Mouse (Mus musculus): Measurements from ENCODE around the gene Stac3. TPM values are rescaled to one million over a fixed set of nuclear protein-coding genes. Genes with fewer than 3 reads are reported as not detected.
A peak's percentile ranks its signal among the peaks of the same experiment; 100 is the strongest.

Gene Stac3
- polyA plus RNA-seq, 1 experiment, result 2.6 TPM

GRCm38 (mm10) chr10:127549892-127550291 lies 48.4 kb downstream of the Stac3 start:
- Histone ChIP-seq H3K36me3 (ENCODE audit: control insufficient read depth, insufficient read depth, low read length, poor library complexity, severe bottlenecking) (no peaks in the 10 kb centered on the region), H3K27me3 (ENCODE audit: control insufficient read depth, insufficient read depth, low read length, poor library complexity, severe bottlenecking) (no peaks in the 10 kb centered on the region), H3K4me3 (ENCODE audit: low read depth, low read length) (no peak overlapping the region), H3K4me1 (ENCODE audit: control insufficient read depth, insufficient read depth, low read length) (no peaks in the 10 kb centered on the region), H3K27ac (ENCODE audit: insufficient read depth, low read length) (no peak overlapping the region), H3K9ac (ENCODE audit: low read depth, poor library complexity, severe bottlenecking) (no peak overlapping the region), H3K9me3 (replicated peaks; ENCODE audit: control insufficient read depth, insufficient read depth, low read length, poor library complexity, severe bottlenecking) (no peaks in the 10 kb centered on the region)
- TF ChIP-seq EP300 (IDR thresholded peaks at IDR 0.05; ENCODE audit: insufficient read depth, low read depth, low read length) (no peak), POLR2A (IDR thresholded peaks at IDR 0.05; ENCODE audit: insufficient read depth, low read length) (no peak), CTCF (IDR thresholded peaks at IDR 0.05; ENCODE audit: low read depth, low read length) (no peak)

- H3K27me3 ChIP-seq (ENCODE audit: control insufficient read depth, insufficient read depth, low read length, poor library complexity, severe bottlenecking), result no peaks in the 10 kb centered on the region
- no peak overlapping the region for H3K9ac ChIP-seq (ENCODE audit: low read depth, poor library complexity, severe bottlenecking)
- TF ChIP-seq POLR2A (IDR thresholded peaks at IDR 0.05; ENCODE audit: insufficient read depth, low read length) (no peak), CTCF (IDR thresholded peaks at IDR 0.05; ENCODE audit: low read depth, low read length) (no peak), EP300 (IDR thresholded peaks at IDR 0.05; ENCODE audit: insufficient read depth, low read depth, low read length) (no peak)
- peaks cover 2% of the 10 kb centered on the region for H3K4me1 ChIP-seq (ENCODE audit: control insufficient read depth, insufficient read depth, low read length)
- no peak overlapping the region for H3K27ac ChIP-seq (ENCODE audit: insufficient read depth, low read length)
- H3K9me3 ChIP-seq (replicated peaks; ENCODE audit: control insufficient read depth, insufficient read depth, low read length, poor library complexity, severe bottlenecking), result no peaks in the 10 kb centered on the region
- no peaks in the 10 kb centered on the region for H3K36me3 ChIP-seq (ENCODE audit: control insufficient read depth, insufficient read depth, low read length, poor library complexity, severe bottlenecking)
- H3K4me3 ChIP-seq (ENCODE audit: low read depth, low read length), result no peak overlapping the region
Measured at GRCm38 (mm10) chr10:127555703-127556102, 54.2 kb downstream of the Stac3 start.

- H3K4me1 ChIP-seq (ENCODE audit: control insufficient read depth, insufficient read depth, low read length), result peaks cover 2% of the 10 kb centered on the region
- H3K27ac ChIP-seq (ENCODE audit: insufficient read depth, low read length), result no peak overlapping the region
- H3K9me3 ChIP-seq (replicated peaks; ENCODE audit: control insufficient read depth, insufficient read depth, low read length, poor library complexity, severe bottlenecking), result no peaks in the 10 kb centered on the region
- H3K9ac ChIP-seq (ENCODE audit: low read depth, poor library complexity, severe bottlenecking), result no peak overlapping the region
- no peaks in the 10 kb centered on the region for H3K36me3 ChIP-seq (ENCODE audit: control insufficient read depth, insufficient read depth, low read length, poor library complexity, severe bottlenecking)
- TF ChIP-seq POLR2A (IDR thresholded peaks at IDR 0.05; ENCODE audit: insufficient read depth, low read length), result no peak
- TF ChIP-seq CTCF (IDR thresholded peaks at IDR 0.05; ENCODE audit: low read depth, low read length), result no peak
- no peak for TF ChIP-seq EP300 (IDR thresholded peaks at IDR 0.05; ENCODE audit: insufficient read depth, low read depth, low read length)
- no peaks in the 10 kb centered on the region for H3K27me3 ChIP-seq (ENCODE audit: control insufficient read depth, insufficient read depth, low read length, poor library complexity, severe bottlenecking)
- H3K4me3 ChIP-seq (ENCODE audit: low read depth, low read length), result peak overlapping the region; percentile 28
Measured at GRCm38 (mm10) chr10:127557397-127557796, 55.9 kb downstream of the Stac3 start.

Other genes with a start within 250 kb of the Stac3 start
- gene Kif5a, start 238.3 kb upstream of the Stac3 start, polyA plus RNA-seq (2011; ENCODE audit: insufficient read depth, insufficient read length, low read depth, missing spikeins), result 7.3 and 8.0 TPM in 2 replicates
- gene Dctn2, start 235.3 kb upstream of the Stac3 start, polyA plus RNA-seq (2011; ENCODE audit: insufficient read depth, insufficient read length, low read depth, missing spikeins), result 124 and 125 TPM in 2 replicates
- 26.2 and 26.7 TPM in 2 replicates for gene Mbd6, start 212.7 kb upstream of the Stac3 start, polyA plus RNA-seq (2011; ENCODE audit: insufficient read depth, insufficient read length, low read depth, missing spikeins)
- 129 and 136 TPM in 2 replicates for gene Mars, start 189.9 kb upstream of the Stac3 start, polyA plus RNA-seq (2011; ENCODE audit: insufficient read depth, insufficient read length, low read depth, missing spikeins)
- 8.5 and 9.1 TPM in 2 replicates for gene Arhgap9, start 179.7 kb upstream of the Stac3 start, polyA plus RNA-seq (2011; ENCODE audit: insufficient read depth, insufficient read length, low read depth, missing spikeins)
- gene Gli1, start 159.7 kb upstream of the Stac3 start, polyA plus RNA-seq (2011; ENCODE audit: insufficient read depth, insufficient read length, low read depth, missing spikeins), result 19.8 and 21.4 TPM in 2 replicates
- gene Inhbe, start 147.3 kb upstream of the Stac3 start, polyA plus RNA-seq (2011; ENCODE audit: insufficient read depth, insufficient read length, low read depth, missing spikeins), result not detected in 2 replicates
- gene Inhbc, start 131.3 kb upstream of the Stac3 start, polyA plus RNA-seq (2011; ENCODE audit: insufficient read depth, insufficient read length, low read depth, missing spikeins), result not detected in 2 replicates
- gene R3hdm2, start 121.4 kb upstream of the Stac3 start, polyA plus RNA-seq (2011; ENCODE audit: insufficient read depth, insufficient read length, low read depth, missing spikeins), result 107 and 122 TPM in 2 replicates
- gene Ndufa4l2, start 13.3 kb downstream of the Stac3 start, polyA plus RNA-seq (2011; ENCODE audit: insufficient read depth, insufficient read length, low read depth, missing spikeins), result 5.4 and 5.7 TPM in 2 replicates
- gene Shmt2, start 20.8 kb downstream of the Stac3 start, polyA plus RNA-seq (2011; ENCODE audit: insufficient read depth, insufficient read length, low read depth, missing spikeins), result 67.4 and 68.2 TPM in 2 replicates
- gene Nxph4, start 32.9 kb downstream of the Stac3 start, polyA plus RNA-seq (2011; ENCODE audit: insufficient read depth, insufficient read length, low read depth, missing spikeins), result 0.79 TPM in 1 of 2 replicates, not detected in the other
- 36.3 and 41.3 TPM in 2 replicates for gene Lrp1, start 119.5 kb downstream of the Stac3 start, polyA plus RNA-seq (2011; ENCODE audit: insufficient read depth, insufficient read length, low read depth, missing spikeins)
- gene Stat6, start 141.3 kb downstream of the Stac3 start, polyA plus RNA-seq (2011; ENCODE audit: insufficient read depth, insufficient read length, low read depth, missing spikeins), result 28.2 and 32.9 TPM in 2 replicates
- gene Nemp1, start 165.2 kb downstream of the Stac3 start, polyA plus RNA-seq (2011; ENCODE audit: insufficient read depth, insufficient read length, low read depth, missing spikeins), result 22.0 and 22.3 TPM in 2 replicates
- gene Nab2, start 166.9 kb downstream of the Stac3 start, polyA plus RNA-seq (2011; ENCODE audit: insufficient read depth, insufficient read length, low read depth, missing spikeins), result 5.5 and 8.1 TPM in 2 replicates
- 0.34 and 0.72 TPM in 2 replicates for gene Myo1a, start 203.5 kb downstream of the Stac3 start, polyA plus RNA-seq (2011; ENCODE audit: insufficient read depth, insufficient read length, low read depth, missing spikeins)
- not detected in 2 replicates for gene Tac2, start 222.8 kb downstream of the Stac3 start, polyA plus RNA-seq (2011; ENCODE audit: insufficient read depth, insufficient read length, low read depth, missing spikeins)
- gene Zbtb39, start 237.9 kb downstream of the Stac3 start, polyA plus RNA-seq (2011; ENCODE audit: insufficient read depth, insufficient read length, low read depth, missing spikeins), result 14.6 and 15.6 TPM in 2 replicates